Mouse (Mus musculus): ENCODE measurements around the gene Kdr.

The Kdr gene

DNA sequence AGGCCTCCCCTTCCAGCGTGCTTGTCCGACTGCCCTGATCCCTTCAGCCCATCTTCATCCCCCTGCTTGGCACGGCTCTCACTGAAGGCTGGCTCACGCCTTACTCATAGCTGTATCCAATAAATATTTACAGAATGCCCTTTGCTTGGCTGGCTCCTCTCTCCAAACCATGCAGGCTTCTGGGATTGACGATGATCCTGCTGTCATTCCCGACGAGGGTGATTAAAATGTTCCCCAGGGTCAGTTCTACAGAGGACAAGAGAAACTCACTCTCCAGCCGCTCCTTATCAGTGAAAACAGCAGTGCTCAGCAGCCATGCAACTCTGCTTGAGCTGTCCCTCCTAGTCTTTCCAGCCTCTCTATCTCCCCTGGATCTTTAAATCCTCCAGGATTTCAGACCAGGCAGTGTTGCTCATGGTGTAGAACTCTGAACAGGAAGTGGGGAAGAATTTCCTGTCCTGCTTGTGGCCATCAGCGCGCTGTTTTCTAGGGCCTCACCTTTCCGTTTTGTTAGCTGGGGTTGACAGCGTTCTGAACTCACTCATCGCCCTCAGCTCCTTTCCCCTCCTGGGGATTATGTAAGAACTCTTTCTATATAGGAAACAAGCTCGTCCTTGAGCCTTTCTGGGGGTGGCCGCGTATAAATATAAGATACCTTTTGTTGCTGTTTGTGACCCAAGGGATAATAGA, 77.9 kb downstream of the Kdr start:
- DNase-seq: no peak

DNA sequence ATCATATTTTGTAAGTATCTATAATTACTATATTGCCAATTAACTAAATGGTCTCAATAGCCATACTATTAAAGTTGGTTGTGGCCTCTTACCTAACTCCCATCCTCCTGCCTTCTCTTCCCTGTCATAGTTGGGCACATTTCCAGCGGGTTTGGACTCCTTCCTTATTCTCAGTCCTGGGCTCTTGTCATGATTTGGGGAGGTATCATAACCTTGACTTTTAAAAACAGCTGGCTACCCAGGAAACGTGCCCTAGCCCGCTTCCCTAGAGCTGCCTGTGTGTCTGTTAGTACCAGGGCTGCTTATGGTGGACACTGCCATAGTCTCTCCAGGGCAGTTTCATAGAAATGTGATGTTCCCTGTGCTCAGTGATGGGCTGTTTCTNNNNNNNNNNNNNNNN, 82.9 kb downstream of the Kdr start:
- no peak for DNase-seq

DNA sequence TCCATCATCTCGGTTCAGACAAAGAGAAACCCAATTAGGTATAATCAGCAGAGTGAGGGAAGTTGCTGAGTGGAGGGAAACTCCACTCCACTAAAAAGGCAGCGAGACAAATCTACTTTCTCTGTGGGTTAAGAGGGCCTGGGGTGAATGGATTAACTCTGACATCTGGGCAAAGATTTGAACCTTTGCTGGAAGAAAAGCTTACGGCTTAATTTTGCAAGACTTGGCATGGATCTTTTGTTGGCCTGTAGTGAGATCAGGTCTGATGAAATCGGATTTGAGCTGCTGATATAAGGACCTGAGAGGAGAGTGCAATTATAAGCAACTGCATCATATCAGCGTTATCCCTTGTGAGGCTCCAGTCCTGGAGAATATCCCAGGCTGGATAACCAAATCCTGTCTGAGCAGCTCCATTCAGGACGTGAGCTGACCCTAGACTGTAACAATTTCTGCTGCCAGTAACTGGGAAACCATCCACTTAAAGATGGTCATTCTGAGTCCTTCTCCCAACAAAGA, 85.2 kb downstream of the Kdr start:
- DNase-seq: no peak

Measured in thymus, postnatal 36 days (tissue).